Mouse (Mus musculus): ENCODE measurements around the gene Iqcm. TPM values are rescaled to one million over a fixed set of nuclear protein-coding genes. Genes with fewer than 3 reads are reported as not detected.

The Iqcm gene
- total RNA-seq, 4 experiments from 2014 or later, result not detected

Other genes with a start within 250 kb of the Iqcm start
- gene Rasd2, start 234.8 kb upstream of the Iqcm start, total RNA-seq (2022), result 10 to 100 TPM in 1 of 4 experiments, 1 to 10 TPM in 3; 4.2 to 11.3 (median 6.2) TPM
- gene Gm10358, start 42.1 kb upstream of the Iqcm start, total RNA-seq (2022), result under 1 TPM in 2 of 4 experiments, not detected in 2; 0.22 to 0.25 TPM